Mouse (Mus musculus) heart, embryonic 11.5 days (tissue): ENCODE results near the gene Pfkfb4. TPM values are rescaled to one million over a fixed set of nuclear protein-coding genes. Genes with fewer than 3 reads are reported as not detected.

Experiments used
- ATAC-seq: fragments of 200-750 bp; cut with Nextera tagmentation; replicated peaks from 2 replicates; pipeline ENCODE4 v1.8.0; 2017; ENCODE audit warnings: moderate library complexity; ENCODE audit not compliant: insufficient number of reproducible peaks, low FRiP score, low TSS enrichment
- H3K27ac ChIP-seq: fragments of 300-500 bp; sonication (generic); 2 replicates; pipeline ENCODE4 v1.5.1; 2014; ENCODE audit warnings: mild to moderate bottlenecking, low read depth, low read length
- H3K27me3 ChIP-seq: fragments of 300-500 bp; sonication (generic); 2 replicates; pipeline ENCODE4 v1.6.1; 2014; ENCODE audit warnings: mild to moderate bottlenecking, low read length, mixed read lengths; ENCODE audit not compliant: control insufficient read depth, insufficient read depth
- H3K36me3 ChIP-seq: fragments of 300-500 bp; sonication (generic); 2 replicates; pipeline ENCODE4 v1.6.1; 2014; ENCODE audit warnings: mild to moderate bottlenecking, low read length, moderate library complexity, mixed read lengths; ENCODE audit not compliant: control insufficient read depth, insufficient read depth
- H3K4me1 ChIP-seq: fragments of 300-500 bp; sonication (generic); 2 replicates; pipeline ENCODE4 v1.6.1; 2014; ENCODE audit warnings: low read length; ENCODE audit not compliant: control insufficient read depth, insufficient read depth
- H3K4me2 ChIP-seq: fragments of 300-500 bp; sonication (generic); 2 replicates; pipeline ENCODE4 v1.6.1; 2014; ENCODE audit warnings: mild to moderate bottlenecking, moderate library complexity
- H3K4me3 ChIP-seq: fragments of 300-500 bp; sonication (generic); 2 replicates; pipeline ENCODE4 v1.5.1; 2014; ENCODE audit warnings: low read depth, low read length
- H3K9ac ChIP-seq: fragments of 300-500 bp; sonication (generic); 2 replicates; pipeline ENCODE4 v1.6.1; 2014; ENCODE audit warnings: mild to moderate bottlenecking, low read depth, low read length, moderate library complexity
- H3K9me3 ChIP-seq: fragments of 300-500 bp; sonication (generic); replicated peaks from 2 replicates; pipeline ENCODE4 v1.6.1; 2016; ENCODE audit warnings: low read length; ENCODE audit not compliant: control insufficient read depth
- WGBS: fragments of 180-500 bp; shearing (Covaris S2); extraction: QIAGEN DNeasy Blood & Tissue Kit; methylation state at CpG from one replicate; pipeline ENCODE4 v1.1.7; 2014; ENCODE audit not compliant: insufficient replicate concordance; 5-methylcytosine and 5-hydroxymethylcytosine counted together
- polyA plus RNA-seq: library from polyadenylated mRNA; unstranded; fragments of >200 nt; fragmentation: Nextera tagmentation; extraction: Ambion mirVana; gene quantifications from 2 replicates; pipeline ENCODE4 v1.2.1, GENCODE M21; 2014

Pfkfb4 gene
- polyA plus RNA-seq, 1 experiment from 2014 or later: 4.5 TPM

DNA sequence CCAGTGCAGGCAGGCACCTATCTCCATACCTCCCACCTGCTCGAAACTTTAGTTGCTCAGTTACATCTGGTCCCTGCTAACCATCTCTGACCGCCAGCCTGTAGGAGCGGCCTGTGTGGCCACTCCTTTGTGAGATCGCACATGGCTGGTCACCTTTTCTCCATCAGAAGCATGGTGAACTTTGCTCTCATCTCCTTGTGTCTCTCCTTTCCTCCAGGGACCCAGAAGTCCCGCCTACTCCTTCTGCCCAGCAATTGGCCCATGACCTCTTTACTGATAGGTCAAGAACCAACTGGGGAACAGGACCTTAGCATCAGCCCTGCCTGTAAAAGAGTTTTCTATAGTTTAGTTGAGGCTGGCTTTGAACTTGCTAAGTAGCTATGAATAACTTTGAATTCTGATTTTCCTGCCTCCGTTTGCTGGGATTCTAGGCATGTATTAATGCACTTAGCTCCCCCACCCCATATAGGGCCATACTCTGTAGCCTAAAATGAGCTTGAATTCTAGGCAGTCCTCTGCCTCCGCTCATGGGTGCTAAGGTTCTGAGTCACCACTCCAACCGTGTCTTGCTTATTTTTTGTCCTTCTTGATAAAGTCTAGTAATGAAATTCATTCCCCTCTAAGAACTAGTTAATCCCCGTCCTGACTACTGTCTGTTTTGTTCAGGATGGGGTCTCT is 58.6 kb downstream of the Pfkfb4 start:
- H3K4me1 ChIP-seq: peaks cover 4% of the 10 kb centered on the region
- no peak for ATAC-seq
- H3K9ac ChIP-seq: no peak overlapping the region
- no peak overlapping the region for H3K4me3 ChIP-seq
- WGBS: 75% methylated on average over 9 of the region's 9 CpGs
- no peaks in the 10 kb centered on the region for H3K9me3 ChIP-seq
- H3K27me3 ChIP-seq: no peaks in the 10 kb centered on the region
- peaks cover 3% of the 10 kb centered on the region; the same call in 1 of the 2 replicates for H3K36me3 ChIP-seq
- no peak overlapping the region for H3K4me2 ChIP-seq
- H3K27ac ChIP-seq: no peak overlapping the region

DNA sequence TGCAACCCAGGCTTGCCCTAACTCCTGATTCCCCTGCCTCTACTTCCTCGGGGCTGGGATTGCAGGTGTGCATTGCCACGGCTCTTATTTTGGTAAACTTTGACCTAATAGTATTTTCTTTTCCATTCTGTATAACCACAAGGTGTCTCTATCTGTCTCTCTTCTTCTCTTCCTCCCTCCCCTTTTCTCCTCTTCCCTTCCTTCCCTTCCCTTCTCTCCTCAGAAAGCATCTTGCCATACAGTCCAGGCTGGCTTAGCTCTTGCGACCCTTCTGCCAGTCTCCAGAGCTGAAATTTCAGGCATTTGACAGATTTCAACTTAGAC is 59.1 kb downstream of the Pfkfb4 start:
- Histone ChIP-seq H3K27ac (no peak overlapping the region), H3K4me1 (peaks cover 8% of the 10 kb centered on the region), H3K4me3 (no peak overlapping the region), H3K9me3 (no peaks in the 10 kb centered on the region), H3K9ac (no peak overlapping the region), H3K36me3 (peaks cover 3% of the 10 kb centered on the region; the same call in 1 of the 2 replicates), H3K4me2 (no peak overlapping the region), H3K27me3 (no peaks in the 10 kb centered on the region)
- WGBS: 75% methylated on average over 3 of the region's 3 CpGs
- ATAC-seq: no peak

DNA sequence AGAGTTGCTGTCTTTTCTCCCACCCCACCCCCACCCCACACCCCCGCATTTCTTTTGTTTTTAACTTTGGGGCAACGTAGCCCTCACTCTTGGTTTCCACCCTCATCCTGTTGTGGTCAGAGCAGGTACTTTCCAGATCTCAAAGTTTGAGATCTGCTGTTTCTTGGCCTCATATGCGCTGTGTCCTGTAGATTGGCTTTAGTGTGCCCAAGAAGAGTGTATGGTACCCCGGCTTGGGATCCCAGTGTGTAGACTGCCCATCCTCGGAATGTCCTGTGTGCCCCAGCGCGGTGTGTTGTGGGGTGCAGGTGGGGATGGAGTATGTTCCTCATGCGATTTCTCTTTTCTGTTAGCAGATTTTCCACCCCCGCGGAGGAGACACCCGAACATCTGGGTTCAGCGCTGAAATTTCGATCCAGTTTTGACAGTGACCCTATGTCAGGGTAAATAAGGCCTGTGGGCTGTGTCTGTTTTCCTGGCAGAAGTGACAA is 59.5 kb downstream of the Pfkfb4 start:
- 87% methylated on average over 13 of the region's 13 CpGs for WGBS
- H3K9me3 ChIP-seq: no peaks in the 10 kb centered on the region
- H3K4me1 ChIP-seq: peaks cover 8% of the 10 kb centered on the region
- no peak overlapping the region for H3K9ac ChIP-seq
- H3K4me3 ChIP-seq: no peak overlapping the region
- H3K36me3 ChIP-seq: peaks cover 3% of the 10 kb centered on the region; the same call in 1 of the 2 replicates
- no peak overlapping the region for H3K4me2 ChIP-seq
- H3K27me3 ChIP-seq: no peaks in the 10 kb centered on the region
- no peak for ATAC-seq
- no peak overlapping the region for H3K27ac ChIP-seq

DNA sequence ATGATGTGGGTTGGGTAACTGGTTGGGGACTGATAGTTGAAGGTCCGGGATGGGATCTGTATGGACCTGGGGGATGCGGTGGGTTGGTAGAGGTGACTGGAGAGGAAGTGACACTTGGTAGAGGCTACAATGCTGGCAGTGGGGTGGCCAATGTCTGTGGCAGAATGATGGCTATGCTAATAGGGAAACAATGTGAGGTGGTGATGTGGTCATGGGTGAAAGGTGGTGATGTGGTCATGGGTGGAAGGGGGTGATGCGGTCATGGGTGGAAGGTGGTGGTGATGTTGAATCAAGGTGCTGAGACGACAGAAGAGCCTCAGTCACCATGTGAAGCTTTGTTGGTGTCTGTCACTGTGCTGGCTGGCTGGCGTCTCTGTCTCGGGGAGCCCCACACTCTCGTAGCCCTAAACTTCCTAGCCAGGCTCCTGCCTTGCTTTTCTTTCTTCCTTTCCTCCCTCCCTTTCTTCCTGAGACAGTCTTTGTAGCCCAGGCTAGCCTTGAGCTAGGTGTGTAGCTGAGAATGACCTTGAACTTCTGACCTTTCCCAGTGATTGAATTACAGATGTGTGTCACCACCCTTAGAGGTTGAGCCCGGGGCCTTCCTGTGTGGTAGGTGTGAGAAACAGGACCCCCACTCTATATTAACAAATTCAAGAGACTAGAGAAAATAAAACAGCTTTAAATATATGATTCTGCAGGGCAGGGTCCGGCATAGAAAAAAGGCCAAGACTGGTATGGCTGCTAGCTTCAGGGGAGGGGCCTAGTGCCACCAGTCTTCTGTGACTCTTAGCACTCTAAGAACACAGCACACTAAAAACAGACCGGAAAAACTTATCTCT is 60.3 kb downstream of the Pfkfb4 start:
- peaks cover 9% of the 10 kb centered on the region; the same call in 1 of the 2 replicates for H3K36me3 ChIP-seq

DNA sequence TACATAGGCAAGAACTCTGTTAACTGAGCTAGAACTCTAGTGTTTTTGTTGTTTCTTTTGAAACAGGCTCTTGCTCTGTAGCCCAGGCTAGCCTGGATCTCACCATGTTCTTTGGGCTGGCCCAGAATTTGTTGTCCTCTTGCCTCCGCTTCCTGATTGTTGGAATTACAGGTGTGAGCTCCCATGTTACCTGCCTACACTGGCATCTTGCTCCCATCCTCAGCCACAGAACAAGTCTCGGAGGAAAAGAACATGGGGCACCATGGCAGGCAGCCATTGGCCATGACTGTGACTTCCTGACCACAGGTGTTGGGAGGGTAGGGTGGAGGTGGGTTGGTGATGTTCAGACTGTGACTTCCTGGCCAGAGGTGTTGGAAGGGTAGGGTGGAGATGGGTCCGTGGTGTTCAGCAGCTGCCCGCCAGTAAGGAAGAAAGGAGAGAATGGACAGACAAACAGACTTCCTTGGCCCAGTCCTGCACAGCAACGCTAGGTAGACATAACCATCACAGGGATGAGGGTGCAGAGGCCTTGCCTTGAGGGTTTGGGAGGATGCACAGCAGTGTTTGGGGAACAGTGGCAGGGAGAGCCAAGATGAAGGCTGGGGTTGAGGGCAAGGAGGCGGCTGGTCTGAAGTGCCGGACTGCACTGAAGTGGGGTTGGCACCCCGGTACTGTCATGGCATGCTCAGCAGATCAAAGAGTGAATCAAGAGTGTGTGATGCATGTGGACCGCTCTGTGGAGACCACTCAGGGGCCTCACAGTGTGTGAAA is 61.1 kb downstream of the Pfkfb4 start:
- no peak overlapping the region for H3K4me2 ChIP-seq
- no peak overlapping the region for H3K27ac ChIP-seq
- peaks cover 8% of the 10 kb centered on the region for H3K4me1 ChIP-seq
- H3K9me3 ChIP-seq: no peaks in the 10 kb centered on the region
- ATAC-seq: no peak
- H3K9ac ChIP-seq: no peak overlapping the region
- H3K4me3 ChIP-seq: no peak overlapping the region
- 90% methylated on average over 9 of the region's 9 CpGs for WGBS
- no peaks in the 10 kb centered on the region for H3K27me3 ChIP-seq
- H3K36me3 ChIP-seq: peaks cover 14% of the 10 kb centered on the region

More for the DNA sequence above, 60.3 kb downstream of the Pfkfb4 start:
- H3K27ac ChIP-seq: no peak overlapping the region
- H3K4me1 ChIP-seq: peaks cover 8% of the 10 kb centered on the region
- WGBS: 80% methylated on average over 10 of the region's 10 CpGs
- H3K4me2 ChIP-seq: no peak overlapping the region
- no peak for ATAC-seq
- H3K9ac ChIP-seq: no peak overlapping the region
- no peaks in the 10 kb centered on the region for H3K27me3 ChIP-seq
- no peaks in the 10 kb centered on the region for H3K9me3 ChIP-seq
- H3K4me3 ChIP-seq: no peak overlapping the region

DNA sequence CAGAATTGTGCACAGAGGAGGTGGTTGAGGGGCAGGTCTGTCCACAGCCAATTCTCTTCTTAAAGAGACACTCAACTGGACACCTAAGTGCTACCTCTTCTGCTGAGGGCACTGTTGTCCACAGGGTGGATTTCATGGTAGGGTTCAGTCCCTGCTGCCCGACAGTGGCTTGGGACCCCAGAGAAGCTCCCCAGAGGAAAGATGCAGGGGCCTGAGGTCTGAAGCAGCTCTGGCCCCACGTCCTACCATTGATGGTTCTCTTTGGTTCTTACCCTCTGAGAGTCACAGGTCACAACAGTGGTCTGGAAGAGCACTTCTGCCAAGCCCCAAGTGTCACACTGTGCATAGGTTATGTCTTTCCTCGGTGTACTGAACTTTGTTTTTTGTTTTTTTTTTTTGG is 61.8 kb downstream of the Pfkfb4 start:
- H3K9ac ChIP-seq: no peak overlapping the region
- WGBS: 76% methylated on average over 3 of the region's 3 CpGs
- peaks cover 8% of the 10 kb centered on the region for H3K4me1 ChIP-seq
- no peak overlapping the region for H3K27ac ChIP-seq
- peaks cover 18% of the 10 kb centered on the region for H3K36me3 ChIP-seq
- no peak overlapping the region for H3K4me3 ChIP-seq
- no peaks in the 10 kb centered on the region for H3K27me3 ChIP-seq
- H3K9me3 ChIP-seq: no peaks in the 10 kb centered on the region
- no peak overlapping the region for H3K4me2 ChIP-seq
- ATAC-seq: no peak

DNA sequence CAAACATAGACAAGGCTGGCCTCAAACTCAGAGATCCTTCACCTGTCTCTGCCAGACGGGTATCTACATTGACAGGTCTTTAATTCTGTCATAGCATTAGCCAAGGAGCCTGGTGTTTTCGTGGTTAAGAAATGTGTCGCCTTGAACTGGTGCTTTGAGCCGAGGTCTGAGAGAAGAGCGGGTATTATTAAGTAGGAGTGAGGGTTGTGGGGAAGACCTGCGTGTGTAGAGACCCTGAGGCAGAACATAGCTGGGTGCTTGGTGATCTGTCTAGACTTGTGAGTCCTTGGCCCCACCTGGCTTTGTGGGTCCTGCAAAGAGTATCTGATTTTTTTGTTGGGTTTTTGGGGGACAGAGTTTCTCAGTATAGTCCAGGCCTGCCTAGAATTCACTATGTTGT is 62.3 kb downstream of the Pfkfb4 start:
- H3K4me1 ChIP-seq: peaks cover 12% of the 10 kb centered on the region
- H3K27me3 ChIP-seq: no peaks in the 10 kb centered on the region
- peaks cover 18% of the 10 kb centered on the region for H3K36me3 ChIP-seq
- no peaks in the 10 kb centered on the region for H3K9me3 ChIP-seq
- ATAC-seq: no peak
- no peak overlapping the region for H3K9ac ChIP-seq
- 77% methylated on average over 6 of the region's 6 CpGs for WGBS
- H3K4me3 ChIP-seq: no peak overlapping the region
- no peak overlapping the region for H3K4me2 ChIP-seq
- peak overlapping the region; percentile 70; the same call in 1 of the 2 replicates for H3K27ac ChIP-seq

DNA sequence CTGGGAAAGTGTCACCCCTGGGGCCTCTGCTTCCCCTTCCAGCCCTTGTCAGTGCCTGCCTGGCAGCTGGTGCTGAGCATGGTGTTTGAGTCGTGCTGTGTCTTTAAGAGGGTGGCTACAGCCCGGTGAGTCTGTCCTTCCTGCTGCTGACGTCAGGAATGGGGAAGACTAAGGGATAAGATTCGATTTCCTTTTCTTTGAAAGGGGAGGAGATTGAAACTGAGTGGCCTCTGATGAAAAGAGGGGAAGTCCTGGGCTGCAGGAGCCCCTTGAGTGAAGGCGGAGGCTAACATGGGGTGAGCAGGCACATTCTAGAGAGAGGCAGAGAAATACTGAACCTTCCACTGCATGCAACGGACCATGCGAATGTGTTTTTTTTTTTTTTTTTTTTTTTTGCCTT is 63.1 kb downstream of the Pfkfb4 start:
- peak; percentile 68; the same call in 1 of the 2 replicates for ATAC-seq
- WGBS: 8% methylated on average over 7 of the region's 7 CpGs
- Histone ChIP-seq H3K4me1 (peaks cover 19% of the 10 kb centered on the region), H3K9me3 (no peaks in the 10 kb centered on the region), H3K27ac (peak overlapping the region; percentile 70), H3K27me3 (no peaks in the 10 kb centered on the region), H3K36me3 (peaks cover 18% of the 10 kb centered on the region), H3K9ac (peak overlapping the region; percentile 16), H3K4me2 (peak overlapping the region; percentile 60), H3K4me3 (peak overlapping the region; percentile 32)
